Mouse (Mus musculus) lung, embryonic 14.5 days (tissue): ENCODE results near the gene Pld4. TPM values are rescaled to one million over a fixed set of nuclear protein-coding genes. Genes with fewer than 3 reads are reported as not detected.

Source experiments
- microRNA-seq: library from miRNA; unstranded; fragments of <30 nt; microRNA quantifications from one replicate; pipeline ENCODE4, GENCODE M21; 2016; ENCODE audit warnings: borderline number of aligned reads
- polyA plus RNA-seq: library from polyadenylated mRNA; unstranded; fragments of >200 nt; fragmentation: Nextera tagmentation; extraction: Ambion mirVana; gene quantifications from 2 replicates; pipeline ENCODE4 v1.2.1, GENCODE M21; 2014

The Pld4 gene
- polyA plus RNA-seq, 1 experiment from 2014 or later = 9.3 TPM

Small RNA genes lying within 50 kb of the gene (microRNA-seq; reads per million reads assigned to microRNA genes)
- gene Mir6940 = 0.95 reads per million

Other genes with a start within 250 kb of the Pld4 start
- 0.12 and 0.32 TPM in 2 replicates for gene Tmem179, start 243.9 kb upstream of the Pld4 start, polyA plus RNA-seq
- 4.5 and 5.2 TPM in 2 replicates for gene Inf2, start 171.9 kb upstream of the Pld4 start, polyA plus RNA-seq
- 3.8 and 5.0 TPM in 2 replicates for gene Adssl1, start 140.6 kb upstream of the Pld4 start, polyA plus RNA-seq
- gene Siva1, start 116.0 kb upstream of the Pld4 start, polyA plus RNA-seq = 253 and 291 TPM in 2 replicates
- gene Akt1, start 85.8 kb upstream of the Pld4 start, polyA plus RNA-seq = 140 and 166 TPM in 2 replicates
- 6.7 and 9.0 TPM in 2 replicates for gene Zbtb42, start 81.8 kb upstream of the Pld4 start, polyA plus RNA-seq
- gene Cep170b, start 40.2 kb upstream of the Pld4 start, polyA plus RNA-seq = 21.4 and 23.1 TPM in 2 replicates
- 0.61 and 0.64 TPM in 2 replicates for gene Ahnak2, start 42.0 kb downstream of the Pld4 start, polyA plus RNA-seq
- gene Clba1, start 48.3 kb downstream of the Pld4 start, polyA plus RNA-seq = 4.3 and 5.1 TPM in 2 replicates
- gene Cdca4, start 68.8 kb downstream of the Pld4 start, polyA plus RNA-seq = 140 and 153 TPM in 2 replicates
- gene Gpr132, start 107.6 kb downstream of the Pld4 start, polyA plus RNA-seq = 0.12 TPM in 1 of 2 replicates, not detected in the other
- gene Jag2, start 169.1 kb downstream of the Pld4 start, polyA plus RNA-seq = 6.3 and 8.0 TPM in 2 replicates
- 107 and 116 TPM in 2 replicates for gene Nudt14, start 181.5 kb downstream of the Pld4 start, polyA plus RNA-seq
- 26.4 and 26.7 TPM in 2 replicates for gene Btbd6, start 215.8 kb downstream of the Pld4 start, polyA plus RNA-seq
- gene Brf1, start 240.0 kb downstream of the Pld4 start, polyA plus RNA-seq = 61.7 and 65.9 TPM in 2 replicates